In genomic region chr10:115834017-115834416, GRCm38 (mm10) we compare ENCODE assay signal across 22 mouse cellular contexts. TPM values are rescaled to one million over a fixed set of nuclear protein-coding genes. Genes with fewer than 3 reads are reported as not detected.
DNase-seq lines count a peak whose midpoint lies in the region; ATAC-seq lines count a peak whose summit lies in the region.
"Had no signal": no experiment of that assay in that cellular context is flagged by ENCODE, and none has a peak within 500 bp of the region (broad histone marks: within the 10 kb centered on the region; RNA-seq: fewer than 3 reads in every experiment).

No protein-coding gene starts in this region.

- no peak overlapping the region for H3K4me2 ChIP-seq in kidney, embryonic 14.5 days (replicated peaks; ENCODE audit: low read depth, low read length)
- H3K4me2 ChIP-seq in embryonic facial prominence, embryonic 15.5 days (replicated peaks) = no peak overlapping the region
- 0 out of 2 replicates have a peak overlapping the region, but pooled peaks have one; percentile 6 for H3K4me2 ChIP-seq in liver, embryonic 13.5 days
- no peak overlapping the region for H3K4me2 ChIP-seq in stomach, embryonic 16.5 days (ENCODE audit: low read depth, low read length)
- H3K4me2 ChIP-seq: heart, embryonic 13.5 days; hindbrain, embryonic 14.5 days; neural tube, embryonic 15.5 days had no signal

- H3K9ac ChIP-seq in kidney, embryonic 14.5 days (ENCODE audit: low read depth, low read length) = no peak overlapping the region
- H3K9ac ChIP-seq in embryonic facial prominence, embryonic 15.5 days = no peak overlapping the region
- H3K9ac ChIP-seq in liver, embryonic 13.5 days = no peak overlapping the region
- no peak overlapping the region for H3K9ac ChIP-seq in stomach, embryonic 16.5 days (ENCODE audit: low read length)
- H3K9ac ChIP-seq: heart, embryonic 13.5 days; hindbrain, embryonic 14.5 days; neural tube, embryonic 15.5 days had no signal

- H3K4me3 ChIP-seq in kidney, embryonic 14.5 days (ENCODE audit: low read length) = no peak overlapping the region
- no peak overlapping the region for H3K4me3 ChIP-seq in embryonic facial prominence, embryonic 15.5 days (replicated peaks)
- no peak overlapping the region for H3K4me3 ChIP-seq in liver, embryonic 13.5 days (replicated peaks)
- H3K4me3 ChIP-seq in stomach, embryonic 16.5 days (replicated peaks; ENCODE audit: low read length) = no peak overlapping the region
- H3K4me3 ChIP-seq: heart, embryonic 13.5 days; limb, embryonic 10.5 days; neural tube, embryonic 15.5 days had no signal

- H3K27ac ChIP-seq in kidney, embryonic 14.5 days (ENCODE audit: low read depth, low read length) = no peak overlapping the region
- 0 out of 2 replicates have a peak overlapping the region, but pooled peaks have one; percentile 4 for H3K27ac ChIP-seq in embryonic facial prominence, embryonic 15.5 days (replicated peaks)
- H3K27ac ChIP-seq in liver, embryonic 13.5 days = 0 out of 2 replicates have a peak overlapping the region, but pooled peaks have one; percentile 23
- no peak overlapping the region for H3K27ac ChIP-seq in stomach, embryonic 16.5 days (ENCODE audit: low read length)
- H3K27ac ChIP-seq: heart, embryonic 13.5 days; hindbrain, embryonic 14.5 days; limb, embryonic 10.5 days; neural tube, embryonic 15.5 days had no signal

- H3K4me1 ChIP-seq in kidney, embryonic 14.5 days (ENCODE audit: control insufficient read depth, insufficient read depth, low read length) = no peaks in the 10 kb centered on the region
- peaks cover 10% of the 10 kb centered on the region; the same call in 1 of the 2 replicates for H3K4me1 ChIP-seq in embryonic facial prominence, embryonic 15.5 days
- H3K4me1 ChIP-seq in liver, embryonic 13.5 days (replicated peaks) = peaks cover 22% of the 10 kb centered on the region
- H3K4me1 ChIP-seq in stomach, embryonic 16.5 days (ENCODE audit: control insufficient read depth, insufficient read depth, low read length) = no peaks in the 10 kb centered on the region
- H3K4me1 ChIP-seq: neural tube, embryonic 15.5 days had no signal

- H3K9me3 ChIP-seq in kidney, embryonic 14.5 days (ENCODE audit: control insufficient read depth, low read length) = no peaks in the 10 kb centered on the region
- H3K9me3 ChIP-seq in embryonic facial prominence, embryonic 15.5 days (replicated peaks) = no peaks in the 10 kb centered on the region
- H3K9me3 ChIP-seq in liver, embryonic 13.5 days (replicated peaks) = no peaks in the 10 kb centered on the region
- no peaks in the 10 kb centered on the region for H3K9me3 ChIP-seq in stomach, embryonic 16.5 days (replicated peaks; ENCODE audit: control insufficient read depth, low read length)
- H3K9me3 ChIP-seq: heart, embryonic 13.5 days; limb, embryonic 10.5 days; neural tube, embryonic 15.5 days had no signal

- no peaks in the 10 kb centered on the region for H3K36me3 ChIP-seq in kidney, embryonic 14.5 days (ENCODE audit: control insufficient read depth, insufficient read depth, low read length)
- H3K36me3 ChIP-seq in embryonic facial prominence, embryonic 15.5 days = no peaks in the 10 kb centered on the region
- H3K36me3 ChIP-seq in liver, embryonic 13.5 days = peaks cover 96% of the 10 kb centered on the region
- no peaks in the 10 kb centered on the region; the same call in 1 of the 2 replicates for H3K36me3 ChIP-seq in stomach, embryonic 16.5 days (ENCODE audit: control insufficient read depth, insufficient read depth, low read length)
- H3K36me3 ChIP-seq: heart, embryonic 13.5 days; limb, embryonic 10.5 days; neural tube, embryonic 15.5 days had no signal

- ATAC-seq in kidney, embryonic 14.5 days (ENCODE audit: low FRiP score, low TSS enrichment) = peak; percentile 32; the same call in 1 of the 2 replicates
- no peak; the same call in 1 of the 2 replicates for ATAC-seq in embryonic facial prominence, embryonic 15.5 days (ENCODE audit: insufficient number of reproducible peaks, low FRiP score, low TSS enrichment, low read depth)
- ATAC-seq in liver, embryonic 13.5 days (ENCODE audit: low read depth) = peak; percentile 89
- ATAC-seq in stomach, embryonic 16.5 days (ENCODE audit: insufficient read depth, low FRiP score) = peak; percentile 71
- ATAC-seq: CD4-positive, CD25-positive, alpha-beta regulatory T cell, adult 4 months; midbrain, embryonic 16.5 days had no signal

- H3K27me3 ChIP-seq in kidney, embryonic 14.5 days (ENCODE audit: control insufficient read depth, insufficient read depth, low read length) = no peaks in the 10 kb centered on the region
- no peaks in the 10 kb centered on the region for H3K27me3 ChIP-seq in embryonic facial prominence, embryonic 15.5 days
- H3K27me3 ChIP-seq in liver, embryonic 13.5 days = no peaks in the 10 kb centered on the region
- no peaks in the 10 kb centered on the region for H3K27me3 ChIP-seq in stomach, embryonic 16.5 days (ENCODE audit: control insufficient read depth, insufficient read depth, low read length)
- H3K27me3 ChIP-seq: heart, embryonic 13.5 days; neural tube, embryonic 15.5 days had no signal

- WGBS in kidney, embryonic 14.5 days = 78% methylated on average over 6 of the region's 6 CpGs
- 59% methylated on average over 6 of the region's 6 CpGs for WGBS in embryonic facial prominence, embryonic 15.5 days
- 39% methylated on average over 6 of the region's 6 CpGs for WGBS in liver, embryonic 13.5 days (ENCODE audit: insufficient replicate concordance)
- WGBS in stomach, embryonic 16.5 days = 53% methylated on average over 6 of the region's 6 CpGs

- DNase-seq in kidney, postnatal 10 days = no peak
- DNase-seq in liver, embryonic 13.5 days = peak; percentile 13
- DNase-seq in right cerebral cortex, adult 18-20 months = no peak
- no peak for DNase-seq in lung, postnatal 25 days (ENCODE audit: low spot score)
- no peak for DNase-seq in cerebellum, adult 9-11 months
- DNase-seq: adrenal gland, adult 2 months; cerebellum, adult 9-10 months; heart, adult 11 months; kidney, adult 18-20 months; kidney, postnatal 25 days; lung, adult 18-20 months; lung, postnatal 14 days; thymus, postnatal 25 days had no signal

RNA-seq across cellular contexts. Expression of gene Tspan8, which starts 17.4 kb away (rescaled TPM):
- 26.9 and 31.3 TPM in 2 replicates for polyA plus RNA-seq in kidney, embryonic 14.5 days (2014; fragmentation: Nextera tagmentation; extraction: Ambion mirVana)
- polyA plus RNA-seq in embryonic facial prominence, embryonic 15.5 days (2015; fragmentation: Nextera tagmentation; extraction: Ambion mirVana) = 4.5 and 5.3 TPM in 2 replicates
- 63.1 and 74.9 TPM in 2 replicates for polyA plus RNA-seq in liver, embryonic 13.5 days (2015; fragmentation: Nextera tagmentation; extraction: Ambion mirVana)
- 130 and 145 TPM in 2 replicates for polyA plus RNA-seq in stomach, embryonic 16.5 days (2015; fragmentation: Nextera tagmentation; extraction: Ambion mirVana)
- polyA plus RNA-seq: adrenal gland, adult 2 months; CD4-positive, CD25-positive, alpha-beta regulatory T cell, adult 4 months had no signal

Comparison
In these comparisons a context has a peak if more than half of its experiments do, and no peak if none do; other contexts are left out.
1. H3K27ac ChIP-seq: peak in embryonic facial prominence, embryonic 15.5 days (single experiment) and liver, embryonic 13.5 days (single experiment); none in kidney, embryonic 14.5 days (single experiment) and stomach, embryonic 16.5 days (single experiment).